Mouse (Mus musculus): ENCODE measurements at regions not wholly inside any gene's neighbourhood (a gene's known extent, or its start where the extent isn't known, plus 50 kb on each side); places are given as distances from the start of the nearest gene placed in this dataset.
A peak's percentile ranks its signal among the peaks of the same experiment; 100 is the strongest.

DNA sequence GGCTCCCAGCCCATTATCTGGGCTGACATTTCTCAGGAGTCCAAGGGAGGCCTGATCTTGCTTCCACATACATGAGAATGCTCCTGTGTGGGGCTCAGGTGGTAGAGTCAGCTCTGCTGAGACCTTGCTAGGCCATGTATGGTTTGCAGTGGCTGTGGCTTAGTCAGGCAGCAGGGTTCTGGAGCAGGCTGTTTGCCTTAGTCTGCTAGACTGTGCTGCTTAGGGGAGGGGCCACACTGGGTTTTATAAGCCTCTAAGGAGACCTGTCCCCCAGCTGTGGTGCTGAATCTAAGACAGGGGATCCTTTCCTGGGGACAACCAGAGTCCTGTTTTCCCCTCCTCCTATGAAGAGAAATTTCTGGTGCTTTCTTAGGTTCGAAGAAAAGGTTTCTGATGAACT lies 199.4 kb upstream of the Slc30a5 start:
- Histone ChIP-seq H3K27me3 (replicated peaks; ENCODE audit: control insufficient read depth, insufficient read depth, low read length) (no peaks in the 10 kb centered on the region), H3K36me3 (ENCODE audit: control insufficient read depth, insufficient read depth, low read length) (no peaks in the 10 kb centered on the region), H3K27ac (ENCODE audit: low read length) (no peak overlapping the region), H3K4me3 (ENCODE audit: low read length) (no peak overlapping the region), H3K9ac (ENCODE audit: low read depth, low read length) (no peak overlapping the region), H3K4me2 (ENCODE audit: low read depth, low read length) (no peak overlapping the region), H3K4me1 (ENCODE audit: control insufficient read depth, insufficient read depth, low read length) (no peaks in the 10 kb centered on the region), H3K9me3 (ENCODE audit: control insufficient read depth, low read length) (no peaks in the 10 kb centered on the region)
- 62% methylated on average over 1 of the region's 1 CpGs for WGBS
- no peak for ATAC-seq

GRCm38 (mm10) chr13:101026043-101026442 lies 192.8 kb upstream of the Slc30a5 start:
- Histone ChIP-seq H3K4me2 (ENCODE audit: low read depth, low read length) (no peak overlapping the region), H3K4me1 (ENCODE audit: control insufficient read depth, insufficient read depth, low read length) (no peaks in the 10 kb centered on the region), H3K9ac (ENCODE audit: low read depth, low read length) (no peak overlapping the region), H3K27me3 (replicated peaks; ENCODE audit: control insufficient read depth, insufficient read depth, low read length) (no peaks in the 10 kb centered on the region), H3K4me3 (ENCODE audit: low read length) (no peak overlapping the region), H3K9me3 (ENCODE audit: control insufficient read depth, low read length) (no peaks in the 10 kb centered on the region), H3K27ac (ENCODE audit: low read length) (no peak overlapping the region), H3K36me3 (ENCODE audit: control insufficient read depth, insufficient read depth, low read length) (no peaks in the 10 kb centered on the region)
- no peak for ATAC-seq

GRCm38 (mm10) chr13:101025488-101025887 lies 192.3 kb upstream of the Slc30a5 start:
- no peaks in the 10 kb centered on the region; the same call in 1 of the 2 replicates for H3K9me3 ChIP-seq (ENCODE audit: control insufficient read depth, low read length)
- H3K9ac ChIP-seq (ENCODE audit: low read depth, low read length), result no peak overlapping the region
- H3K27ac ChIP-seq (ENCODE audit: low read length), result no peak overlapping the region
- H3K4me1 ChIP-seq (ENCODE audit: control insufficient read depth, insufficient read depth, low read length), result no peaks in the 10 kb centered on the region
- H3K4me2 ChIP-seq (ENCODE audit: low read depth, low read length), result no peak overlapping the region
- H3K4me3 ChIP-seq (ENCODE audit: low read length), result no peak overlapping the region
- H3K36me3 ChIP-seq (ENCODE audit: control insufficient read depth, insufficient read depth, low read length), result no peaks in the 10 kb centered on the region
- WGBS, result 80% methylated on average over 2 of the region's 2 CpGs
- no peak for ATAC-seq
- no peaks in the 10 kb centered on the region for H3K27me3 ChIP-seq (replicated peaks; ENCODE audit: control insufficient read depth, insufficient read depth, low read length)

DNA sequence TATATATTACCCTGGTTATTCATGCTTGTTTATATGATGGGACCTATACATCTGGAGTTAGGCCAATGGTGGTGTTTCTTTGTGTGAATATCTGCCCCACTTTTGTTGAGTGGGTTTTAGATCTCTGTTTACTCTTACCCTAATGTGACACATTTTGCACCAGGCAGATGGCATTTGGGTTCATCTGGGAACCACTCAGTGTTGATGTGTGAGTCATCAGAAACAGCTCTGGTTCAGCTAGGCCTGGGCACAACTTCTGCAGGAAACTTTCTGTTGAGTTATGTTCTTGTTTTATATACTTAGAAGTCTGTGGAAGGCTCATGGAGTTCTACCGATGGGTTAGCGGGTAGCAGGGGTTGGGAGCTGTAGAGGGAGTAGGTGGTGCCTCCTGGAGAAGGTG lies 191.7 kb upstream of the Slc30a5 start:
- Histone ChIP-seq H3K4me3 (ENCODE audit: low read length) (no peak overlapping the region), H3K27ac (ENCODE audit: low read length) (no peak overlapping the region), H3K4me1 (ENCODE audit: control insufficient read depth, insufficient read depth, low read length) (no peaks in the 10 kb centered on the region), H3K9ac (ENCODE audit: low read depth, low read length) (no peak overlapping the region), H3K27me3 (replicated peaks; ENCODE audit: control insufficient read depth, insufficient read depth, low read length) (no peaks in the 10 kb centered on the region), H3K9me3 (ENCODE audit: control insufficient read depth, low read length) (no peaks in the 10 kb centered on the region; the same call in 1 of the 2 replicates), H3K4me2 (ENCODE audit: low read depth, low read length) (no peak overlapping the region), H3K36me3 (ENCODE audit: control insufficient read depth, insufficient read depth, low read length) (no peaks in the 10 kb centered on the region)
- 84% methylated on average over 2 of the region's 2 CpGs for WGBS
- no peak for ATAC-seq

DNA sequence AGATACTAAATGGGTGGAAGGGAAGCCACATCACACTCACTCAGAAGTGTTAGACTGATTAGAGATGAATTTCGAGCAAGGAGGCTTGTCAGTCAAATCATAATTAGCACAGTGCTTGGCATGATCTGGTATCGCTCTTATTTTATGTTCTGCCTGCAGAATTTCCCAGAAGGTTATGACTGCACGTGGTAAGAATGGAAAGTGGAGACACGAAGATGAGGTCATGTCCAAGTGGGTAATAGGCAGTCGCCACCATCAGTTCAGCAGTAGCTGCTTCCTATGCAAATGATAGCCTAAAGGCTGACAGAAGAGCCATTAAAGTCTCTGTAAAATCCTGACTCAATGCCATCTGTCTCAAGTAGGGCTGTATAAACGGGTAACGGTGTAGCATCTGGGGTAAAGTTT lies 186.0 kb upstream of the Slc30a5 start:
- no peak overlapping the region for H3K4me3 ChIP-seq (ENCODE audit: low read length)
- H3K4me1 ChIP-seq (ENCODE audit: control insufficient read depth, insufficient read depth, low read length), result no peaks in the 10 kb centered on the region
- ATAC-seq, result no peak
- no peaks in the 10 kb centered on the region for H3K27me3 ChIP-seq (replicated peaks; ENCODE audit: control insufficient read depth, insufficient read depth, low read length)
- H3K36me3 ChIP-seq (ENCODE audit: control insufficient read depth, insufficient read depth, low read length), result no peaks in the 10 kb centered on the region
- H3K27ac ChIP-seq (ENCODE audit: low read length), result no peak overlapping the region
- H3K9ac ChIP-seq (ENCODE audit: low read depth, low read length), result no peak overlapping the region
- no peaks in the 10 kb centered on the region; the same call in 1 of the 2 replicates for H3K9me3 ChIP-seq (ENCODE audit: control insufficient read depth, low read length)
- WGBS, result 75% methylated on average over 7 of the region's 7 CpGs
- no peak overlapping the region for H3K4me2 ChIP-seq (ENCODE audit: low read depth, low read length)

DNA sequence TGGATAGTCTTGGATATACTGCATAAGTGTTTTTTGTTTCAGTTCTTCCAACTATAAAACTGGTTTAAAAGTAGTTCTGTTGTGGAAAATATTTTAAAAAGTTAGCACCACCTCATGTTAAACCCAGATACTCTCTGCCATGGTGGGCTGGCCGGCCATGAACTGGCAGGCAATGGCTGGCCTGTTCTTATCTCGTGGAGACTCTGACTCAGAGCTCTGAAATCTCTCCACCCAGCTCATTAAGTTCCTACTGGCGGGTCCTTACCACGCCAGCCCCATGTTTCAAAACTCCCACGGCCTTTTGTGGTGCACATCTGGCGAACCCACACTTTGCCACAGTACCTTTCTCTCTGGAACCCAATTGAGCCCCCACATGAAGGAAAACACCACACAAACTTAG lies 183.8 kb upstream of the Slc30a5 start:
- no peak for ATAC-seq
- WGBS, result 58% methylated on average over 6 of the region's 6 CpGs

GRCm38 (mm10) chr13:101016181-101016580 lies 183.0 kb upstream of the Slc30a5 start:
- Histone ChIP-seq H3K4me1 (ENCODE audit: control insufficient read depth, insufficient read depth, low read length) (no peaks in the 10 kb centered on the region), H3K9ac (ENCODE audit: low read depth, low read length) (no peak overlapping the region), H3K9me3 (ENCODE audit: control insufficient read depth, low read length) (no peaks in the 10 kb centered on the region; the same call in 1 of the 2 replicates), H3K36me3 (ENCODE audit: control insufficient read depth, insufficient read depth, low read length) (no peaks in the 10 kb centered on the region), H3K4me2 (ENCODE audit: low read depth, low read length) (no peak overlapping the region), H3K4me3 (ENCODE audit: low read length) (no peak overlapping the region), H3K27me3 (replicated peaks; ENCODE audit: control insufficient read depth, insufficient read depth, low read length) (no peaks in the 10 kb centered on the region), H3K27ac (ENCODE audit: low read length) (no peak overlapping the region)
- 26% methylated on average over 1 of the region's 1 CpGs for WGBS
- ATAC-seq, result peak; percentile 71

More for the DNA sequence above, 183.8 kb upstream of the Slc30a5 start:
- no peak overlapping the region for H3K27ac ChIP-seq (ENCODE audit: low read length)
- no peaks in the 10 kb centered on the region for H3K36me3 ChIP-seq (ENCODE audit: control insufficient read depth, insufficient read depth, low read length)
- H3K4me2 ChIP-seq (ENCODE audit: low read depth, low read length), result no peak overlapping the region
- H3K9me3 ChIP-seq (ENCODE audit: control insufficient read depth, low read length), result no peaks in the 10 kb centered on the region; the same call in 1 of the 2 replicates
- no peak overlapping the region for H3K4me3 ChIP-seq (ENCODE audit: low read length)
- no peak overlapping the region for H3K9ac ChIP-seq (ENCODE audit: low read depth, low read length)
- H3K27me3 ChIP-seq (replicated peaks; ENCODE audit: control insufficient read depth, insufficient read depth, low read length), result no peaks in the 10 kb centered on the region
- H3K4me1 ChIP-seq (ENCODE audit: control insufficient read depth, insufficient read depth, low read length), result no peaks in the 10 kb centered on the region

GRCm38 (mm10) chr13:101015435-101015834 lies 182.2 kb upstream of the Slc30a5 start:
- H3K4me1 ChIP-seq (ENCODE audit: control insufficient read depth, insufficient read depth, low read length), result no peaks in the 10 kb centered on the region
- no peak overlapping the region for H3K4me2 ChIP-seq (ENCODE audit: low read depth, low read length)
- H3K9me3 ChIP-seq (ENCODE audit: control insufficient read depth, low read length), result no peaks in the 10 kb centered on the region
- H3K36me3 ChIP-seq (ENCODE audit: control insufficient read depth, insufficient read depth, low read length), result no peaks in the 10 kb centered on the region
- no peaks in the 10 kb centered on the region for H3K27me3 ChIP-seq (replicated peaks; ENCODE audit: control insufficient read depth, insufficient read depth, low read length)
- 73% methylated on average over 3 of the region's 3 CpGs for WGBS
- no peak for ATAC-seq
- H3K4me3 ChIP-seq (ENCODE audit: low read length), result no peak overlapping the region
- no peak overlapping the region for H3K27ac ChIP-seq (ENCODE audit: low read length)
- no peak overlapping the region for H3K9ac ChIP-seq (ENCODE audit: low read depth, low read length)

- Histone ChIP-seq H3K4me2 (ENCODE audit: low read depth, low read length) (no peak overlapping the region), H3K4me3 (ENCODE audit: low read length) (no peak overlapping the region), H3K27ac (ENCODE audit: low read length) (no peak overlapping the region), H3K9me3 (ENCODE audit: control insufficient read depth, low read length) (no peaks in the 10 kb centered on the region), H3K36me3 (ENCODE audit: control insufficient read depth, insufficient read depth, low read length) (no peaks in the 10 kb centered on the region), H3K9ac (ENCODE audit: low read depth, low read length) (no peak overlapping the region), H3K27me3 (replicated peaks; ENCODE audit: control insufficient read depth, insufficient read depth, low read length) (no peaks in the 10 kb centered on the region), H3K4me1 (ENCODE audit: control insufficient read depth, insufficient read depth, low read length) (no peaks in the 10 kb centered on the region)
- 92% methylated on average over 2 of the region's 2 CpGs for WGBS
- no peak for ATAC-seq
These were observed 180.4 kb upstream of the Slc30a5 start for GRCm38 (mm10) chr13:101013604-101014003.

DNA sequence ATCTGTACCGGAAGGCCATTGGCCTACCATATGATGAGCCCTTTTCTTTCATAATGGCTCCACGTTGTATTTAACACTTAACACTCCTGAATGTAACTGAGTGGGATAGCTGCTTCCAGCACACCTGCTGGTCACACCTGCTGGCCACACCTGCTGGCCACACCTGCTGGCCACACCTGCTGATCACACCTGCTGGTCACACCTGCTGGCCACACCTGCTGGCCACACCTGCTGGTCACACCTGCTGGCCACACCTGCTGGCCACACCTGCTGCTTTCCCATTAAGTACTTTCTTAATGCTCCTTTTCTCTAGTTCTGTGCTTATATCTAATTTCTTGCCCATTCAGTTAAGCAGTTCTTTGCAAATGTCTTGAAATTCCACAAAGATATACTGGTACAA lies 157.4 kb upstream of the Slc30a5 start:
- Histone ChIP-seq H3K27ac (ENCODE audit: low read length) (no peak overlapping the region), H3K36me3 (ENCODE audit: control insufficient read depth, insufficient read depth, low read length) (no peaks in the 10 kb centered on the region), H3K4me2 (ENCODE audit: low read depth, low read length) (no peak overlapping the region), H3K9me3 (ENCODE audit: control insufficient read depth, low read length) (no peaks in the 10 kb centered on the region), H3K27me3 (replicated peaks; ENCODE audit: control insufficient read depth, insufficient read depth, low read length) (no peaks in the 10 kb centered on the region), H3K4me1 (ENCODE audit: control insufficient read depth, insufficient read depth, low read length) (no peaks in the 10 kb centered on the region), H3K9ac (ENCODE audit: low read depth, low read length) (no peak overlapping the region), H3K4me3 (ENCODE audit: low read length) (no peak overlapping the region)
- ATAC-seq, result no peak
- 83% methylated on average over 2 of the region's 2 CpGs for WGBS

All from intestine, embryonic 16.5 days (tissue).